11 mouse cellular contexts compared by ENCODE assay signal in the genomic region with DNA sequence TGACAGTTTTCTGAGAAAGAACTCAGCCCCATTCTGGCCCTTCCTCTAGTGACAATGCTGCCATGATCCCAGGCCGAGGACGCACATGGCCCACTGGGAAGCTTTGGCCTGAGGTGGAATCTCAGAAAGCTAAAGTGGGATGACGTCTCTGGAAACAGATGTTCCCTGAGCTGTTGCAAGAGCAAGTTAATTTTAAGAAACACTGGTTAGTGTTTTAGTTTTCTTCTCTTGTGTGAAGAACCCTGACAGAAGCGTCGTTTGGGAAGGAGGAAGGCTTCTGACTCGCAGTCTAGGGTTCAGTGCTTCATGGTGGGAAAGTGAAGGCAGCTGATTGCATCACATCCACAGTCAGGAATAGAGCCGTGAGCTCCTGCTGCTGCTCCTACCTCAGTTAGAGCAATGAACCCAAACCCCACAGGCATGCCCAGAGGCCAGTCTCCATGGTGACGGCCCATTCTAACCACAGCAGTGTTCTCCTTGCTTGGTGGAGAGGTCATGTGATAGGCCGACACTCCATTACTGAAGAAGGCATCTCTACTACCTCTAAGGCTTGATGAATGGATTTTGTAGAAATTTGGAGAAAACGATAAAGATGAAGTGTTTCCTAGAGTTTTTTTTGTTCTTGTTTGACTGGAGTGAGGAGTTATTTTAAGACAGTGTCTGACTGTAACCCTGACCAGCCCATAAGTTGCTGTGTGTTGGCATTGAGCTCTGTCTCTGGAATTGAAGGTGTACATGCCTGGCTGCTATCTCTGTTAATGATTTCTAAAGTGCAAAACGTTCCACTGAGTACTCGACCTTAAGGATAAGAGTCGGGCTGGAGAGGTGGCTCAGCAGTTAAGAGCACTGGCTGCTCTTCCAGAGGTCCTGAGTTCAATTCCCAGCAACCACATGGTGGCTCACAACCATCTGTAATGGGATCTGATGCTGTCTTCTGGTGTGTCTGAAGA. TPM values are rescaled to one million over a fixed set of nuclear protein-coding genes. Genes with fewer than 3 reads are reported as not detected.
DNase-seq lines count a peak whose midpoint lies in the region; ATAC-seq and TF ChIP-seq lines count a peak whose summit lies in the region.
"Had no signal": no experiment of that assay in that cellular context is flagged by ENCODE, and none has a peak within 500 bp of the region (broad histone marks: within the 10 kb centered on the region; RNA-seq: fewer than 3 reads in every experiment).

No protein-coding gene starts in this region.

- TF ChIP-seq EP300 in ES-Bruce4 (IDR thresholded peaks at IDR 0.05; ENCODE audit: insufficient read depth, low read depth, low read length), result no peak

- H3K27ac ChIP-seq in hindbrain, postnatal 0 days, result no peak overlapping the region
- no peak overlapping the region for H3K27ac ChIP-seq in hindbrain, embryonic 16.5 days (ENCODE audit: low read depth, low read length)
- H3K27ac ChIP-seq in ES-Bruce4 (ENCODE audit: insufficient read depth, low read length), result peak overlapping the region; percentile 73
- H3K27ac ChIP-seq in left cerebral cortex, adult 2 months, result no peak overlapping the region
- H3K27ac ChIP-seq: liver, embryonic 13.5 days had no signal

- no peak for TF ChIP-seq CTCF in hindbrain, postnatal 0 days (IDR thresholded peaks at IDR 0.05; ENCODE audit: low read depth)
- TF ChIP-seq CTCF in ES-Bruce4 (IDR thresholded peaks at IDR 0.05; ENCODE audit: low read depth, low read length), result no peak
- no peak for TF ChIP-seq CTCF in left cerebral cortex, adult 2 months (IDR thresholded peaks at IDR 0.05)

- H3K4me3 ChIP-seq in hindbrain, postnatal 0 days (ENCODE audit: low read length), result no peak overlapping the region
- no peak overlapping the region for H3K4me3 ChIP-seq in hindbrain, embryonic 16.5 days (ENCODE audit: low read length)
- H3K4me3 ChIP-seq in ES-Bruce4 (ENCODE audit: low read depth, low read length), result no peak overlapping the region
- H3K4me3 ChIP-seq in left cerebral cortex, adult 2 months, result no peak overlapping the region
- H3K4me3 ChIP-seq: liver, embryonic 13.5 days had no signal

- no peak overlapping the region for H3K4me2 ChIP-seq in hindbrain, postnatal 0 days (ENCODE audit: low read depth, low read length)
- no peak overlapping the region for H3K4me2 ChIP-seq in hindbrain, embryonic 16.5 days (ENCODE audit: low read length)
- H3K4me2 ChIP-seq: liver, embryonic 13.5 days had no signal

- no peak for TF ChIP-seq POLR2A in ES-Bruce4 (IDR thresholded peaks at IDR 0.05; ENCODE audit: insufficient read depth, low read length)

- no peak overlapping the region for H3K9ac ChIP-seq in hindbrain, postnatal 0 days (replicated peaks; ENCODE audit: low read length)
- H3K9ac ChIP-seq in hindbrain, embryonic 16.5 days (ENCODE audit: low read depth, low read length), result no peak overlapping the region
- H3K9ac ChIP-seq in ES-Bruce4 (ENCODE audit: low read depth, poor library complexity, severe bottlenecking), result no peak overlapping the region
- H3K9ac ChIP-seq: liver, embryonic 13.5 days had no signal

- H3K27me3 ChIP-seq in hindbrain, postnatal 0 days (ENCODE audit: insufficient read depth, low read length), result no peaks in the 10 kb centered on the region
- H3K27me3 ChIP-seq in hindbrain, embryonic 16.5 days (replicated peaks; ENCODE audit: control insufficient read depth, insufficient read depth, low read length), result no peaks in the 10 kb centered on the region
- no peaks in the 10 kb centered on the region for H3K27me3 ChIP-seq in ES-Bruce4 (ENCODE audit: control insufficient read depth, insufficient read depth, low read length, poor library complexity, severe bottlenecking)
- H3K27me3 ChIP-seq: liver, embryonic 13.5 days had no signal

- no peaks in the 10 kb centered on the region for H3K9me3 ChIP-seq in hindbrain, postnatal 0 days (ENCODE audit: low read length)
- H3K9me3 ChIP-seq in hindbrain, embryonic 16.5 days (ENCODE audit: control insufficient read depth, low read length), result no peaks in the 10 kb centered on the region
- no peaks in the 10 kb centered on the region for H3K9me3 ChIP-seq in ES-Bruce4 (replicated peaks; ENCODE audit: control insufficient read depth, insufficient read depth, low read length, poor library complexity, severe bottlenecking)
- H3K9me3 ChIP-seq: liver, embryonic 13.5 days had no signal

- no peaks in the 10 kb centered on the region for H3K4me1 ChIP-seq in hindbrain, postnatal 0 days (ENCODE audit: insufficient read depth, low read length)
- H3K4me1 ChIP-seq in hindbrain, embryonic 16.5 days (ENCODE audit: control insufficient read depth, insufficient read depth, low read depth, low read length), result no peaks in the 10 kb centered on the region
- peaks cover 2% of the 10 kb centered on the region for H3K4me1 ChIP-seq in ES-Bruce4 (ENCODE audit: control insufficient read depth, insufficient read depth, low read length)

- WGBS in hindbrain, postnatal 0 days, result 62% methylated on average over 13 of the region's 13 CpGs
- WGBS in hindbrain, embryonic 16.5 days, result 66% methylated on average over 13 of the region's 13 CpGs

- peak; percentile 53; the same call in 1 of the 2 replicates for ATAC-seq in hindbrain, postnatal 0 days
- no peak for ATAC-seq in hindbrain, embryonic 16.5 days
- ATAC-seq: inflammation-experienced regulatory T-cells, adult 6 months had no signal

- DNase-seq in hindbrain, postnatal 0 days (ENCODE audit: low spot score), result no peak
- peak; percentile 37 for DNase-seq in adipocyte (ENCODE audit: low spot score)
- peak; percentile 22 to 35 for DNase-seq in kidney, postnatal 4 days
- no peak for DNase-seq in thymus, postnatal 14 days
- no peak for DNase-seq in left cerebral cortex, adult 2 months (ENCODE audit: extremely low spot score in 1 of 2, low spot score in 2 of 2)
- no peak for DNase-seq in heart, adult 8-10 months (ENCODE audit: low spot score)
- DNase-seq: gastrocnemius, postnatal 10 days; liver, embryonic 13.5 days had no signal

- intact Hi-C loops in left cerebral cortex, adult 2 months (cut with DNase I), result loop anchor here (10.0 kb wide), 2 partner anchors 369 to 439 kb away; no protein-coding TSS in a partner anchor

- H3K36me3 ChIP-seq in hindbrain, postnatal 0 days (ENCODE audit: insufficient read depth, low read length), result no peaks in the 10 kb centered on the region
- no peaks in the 10 kb centered on the region for H3K36me3 ChIP-seq in hindbrain, embryonic 16.5 days (ENCODE audit: control insufficient read depth, insufficient read depth, low read length)
- H3K36me3 ChIP-seq in ES-Bruce4 (ENCODE audit: control insufficient read depth, insufficient read depth, low read length, poor library complexity, severe bottlenecking), result peaks cover 6% of the 10 kb centered on the region; the same call in 1 of the 2 replicates

RNA-seq across cellular contexts. Expression of a gene that starts 57.7 kb away (rescaled TPM):
- 23.4 and 24.7 TPM in 2 replicates for total RNA-seq in hindbrain, postnatal 0 days (2014; rRNA removed)
- 48.2 and 48.7 TPM in 2 replicates for polyA plus RNA-seq in hindbrain, postnatal 0 days (2015; fragmentation: Nextera tagmentation; extraction: Ambion mirVana)
- polyA plus RNA-seq in hindbrain, embryonic 16.5 days (2015; fragmentation: Nextera tagmentation; extraction: Ambion mirVana), result 44.4 and 47.2 TPM in 2 replicates
- 27.9 and 28.7 TPM in 2 replicates for polyA plus RNA-seq in ES-Bruce4 (2011; ENCODE audit: insufficient read depth, insufficient read length, low read depth, missing spikeins)
- total RNA-seq in left cerebral cortex, adult 2 months (2021), result 10 to 100 TPM; 20.7 to 24.8 TPM
- total RNA-seq in heart, adult 8-10 months (2022), result 10 to 100 TPM; 14.7 to 16.8 (median 16.0) TPM

Comparison
In these comparisons a context has a peak if more than half of its experiments do, and no peak if none do; other contexts are left out.
1. DNase-seq: peak in adipocyte (single experiment) and kidney, postnatal 4 days (2 of 2); none in hindbrain, postnatal 0 days (single experiment), thymus, postnatal 14 days (single experiment), left cerebral cortex, adult 2 months (0 of 2) and heart, adult 8-10 months (single experiment).